Mouse (Mus musculus) layer of hippocampus, adult 9-10 months (tissue): ENCODE measurements around the gene Luc7l.
A peak's percentile ranks its signal among the peaks of the same experiment; 100 is the strongest.
"Not testable (repeated sequence)": the region's sequence is repeated elsewhere in the genome, so short reads cannot be mapped to it uniquely, and the experiment has no call there.

ENCODE experiments used
- DNase-seq: peaks from one replicate; pipeline ENCODE4 v3.0.0; 2022; ENCODE audit warnings: low spot score

The Luc7l gene

DNA sequence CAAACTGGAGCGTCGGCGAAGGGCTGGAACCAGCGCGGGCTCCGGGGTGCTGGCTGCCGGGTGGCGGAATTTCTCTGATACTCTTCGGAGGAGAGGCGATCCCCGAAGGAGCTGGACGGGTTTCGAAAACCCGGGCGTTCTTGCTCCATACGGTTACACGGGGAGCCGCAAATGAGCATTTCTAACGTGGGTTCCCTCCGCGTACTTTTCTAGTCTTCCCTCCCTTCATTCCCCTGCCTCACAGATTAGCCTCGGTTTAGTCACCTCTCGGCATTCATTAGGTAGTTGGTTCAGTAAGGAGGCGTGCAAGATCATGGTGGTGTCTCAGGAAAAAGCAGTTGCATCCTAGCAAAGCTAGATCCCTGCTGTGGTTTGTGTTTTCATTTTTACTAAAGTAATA lies 703 bp downstream of the Luc7l start:
- DNase-seq = no peak

- no peak for DNase-seq
These were observed 2.6 kb downstream of the Luc7l start for GRCm38 (mm10) chr17:26255313-26255712.

- DNase-seq = no peak
These were observed 9.1 kb downstream of the Luc7l start for GRCm38 (mm10) chr17:26261826-26262225.

DNA sequence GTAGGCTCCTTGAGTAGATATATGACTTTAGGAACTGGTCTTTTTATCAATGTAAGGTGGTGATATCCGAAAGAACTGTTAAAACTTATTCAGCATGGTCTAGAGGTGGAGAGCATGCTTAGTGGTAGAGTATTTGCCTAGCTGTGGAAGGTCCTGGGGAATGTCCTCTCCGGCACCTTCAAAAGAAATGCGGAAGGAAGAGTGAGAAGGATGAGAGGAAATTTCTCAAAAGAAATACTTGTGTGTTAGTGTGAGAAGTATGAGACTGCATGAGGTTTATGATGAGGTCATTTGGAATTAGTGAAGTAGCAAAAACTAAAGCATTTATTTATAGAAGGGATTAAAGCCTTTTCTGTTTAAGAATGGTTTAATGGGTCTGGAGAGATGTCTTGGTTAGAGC lies 9.7 kb downstream of the Luc7l start:
- DNase-seq = no peak

- DNase-seq = no peak
These were observed 16.2 kb downstream of the Luc7l start for GRCm38 (mm10) chr17:26268851-26269250.

- DNase-seq = not testable (repeated sequence)
These were observed 16.9 kb downstream of the Luc7l start for GRCm38 (mm10) chr17:26269577-26269976.

GRCm38 (mm10) chr17:26272586-26272985 lies 19.9 kb downstream of the Luc7l start:
- DNase-seq = no peak

GRCm38 (mm10) chr17:26275933-26276332 lies 23.2 kb downstream of the Luc7l start:
- DNase-seq = no peak

GRCm38 (mm10) chr17:26276711-26277110 lies 24.0 kb downstream of the Luc7l start:
- no peak for DNase-seq

GRCm38 (mm10) chr17:26286199-26286955 lies 33.7 kb downstream of the Luc7l start:
- DNase-seq = no peak

DNA sequence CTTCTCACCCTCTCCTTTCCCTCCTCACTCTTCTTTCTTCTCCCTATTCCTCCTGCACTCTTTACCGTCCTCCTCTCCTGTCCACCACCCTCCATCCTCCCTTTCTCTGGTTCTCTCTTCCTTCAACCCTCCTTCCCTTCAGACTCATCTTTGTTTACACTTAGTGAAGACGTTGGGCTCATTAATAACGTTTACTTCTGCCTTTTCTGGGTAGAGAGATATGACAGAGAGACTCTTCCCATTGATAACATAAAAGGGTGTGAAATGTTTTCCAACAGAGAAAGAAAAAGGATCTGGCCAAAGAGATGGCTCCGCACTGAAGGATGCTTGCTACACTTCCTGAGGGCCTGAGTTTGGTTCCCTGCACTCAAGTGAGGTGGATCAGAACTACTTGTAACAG lies 36.8 kb downstream of the Luc7l start:
- no peak for DNase-seq

DNA sequence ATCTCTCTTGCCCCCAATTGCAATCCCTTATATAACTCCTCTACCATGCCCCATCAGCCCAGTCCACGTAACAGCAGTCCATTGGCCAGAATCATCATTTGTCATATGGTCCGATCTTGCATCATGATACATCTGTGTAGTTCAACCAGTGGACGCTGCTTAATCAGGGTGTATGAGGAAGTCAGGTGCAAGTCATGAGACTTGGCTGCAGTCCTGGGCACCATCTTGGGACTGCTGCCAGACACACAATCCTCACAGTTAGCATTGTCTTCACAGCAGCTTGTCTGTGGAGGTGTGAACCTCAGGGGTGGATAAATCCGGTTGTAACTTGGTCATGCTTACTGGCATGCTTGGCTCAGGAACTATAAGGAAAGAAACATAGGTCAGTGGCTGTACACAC lies 45.6 kb downstream of the Luc7l start:
- not testable (repeated sequence) for DNase-seq

DNA sequence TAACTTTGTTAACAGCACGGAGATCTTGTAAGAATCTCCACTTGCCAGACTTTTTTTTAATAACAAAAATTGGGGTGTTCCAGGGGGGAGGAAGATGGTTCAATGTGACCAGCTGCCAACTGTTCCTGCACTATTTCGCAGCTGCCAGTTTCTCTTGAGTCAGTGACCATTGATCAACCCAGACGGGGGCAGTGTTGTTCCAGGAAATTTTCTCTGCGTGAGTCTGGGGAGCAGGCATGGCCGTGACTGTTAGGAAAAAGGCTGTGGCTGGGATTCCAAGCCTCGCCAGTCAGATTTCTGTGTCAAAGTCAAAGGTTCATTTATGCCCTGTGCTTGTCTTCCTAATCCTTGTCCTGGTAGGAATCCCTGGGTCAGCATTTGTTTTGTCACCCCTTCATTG lies 61.6 kb downstream of the Luc7l start:
- peak; percentile 67 for DNase-seq

- DNase-seq = no peak
These were observed 62.8 kb downstream of the Luc7l start for GRCm38 (mm10) chr17:26315474-26315873.

GRCm38 (mm10) chr17:26318441-26318840 lies 65.7 kb downstream of the Luc7l start:
- no peak for DNase-seq
